Mouse (Mus musculus): Measurements from ENCODE around the gene Vmn1r193.
"Not testable (repeated sequence)": the region's sequence is repeated elsewhere in the genome, so short reads cannot be mapped to it uniquely, and the experiment has no call there.

The Vmn1r193 gene

GRCm38 (mm10) chr13:22223060-22223459, at the start of gene Vmn1r193:
Gene Vmn1r193 (minus strand): TSS chr13:22223160.
- DNase-seq (ENCODE audit: low spot score in 2 of 2) = not testable (repeated sequence)

GRCm38 (mm10) chr13:22271721-22272120, 48.8 kb upstream of the Vmn1r193 start:
- no peak for DNase-seq (ENCODE audit: low spot score in 2 of 2)

GRCm38 (mm10) chr13:22270222-22270621, 47.3 kb upstream of the Vmn1r193 start, which contains the start of gene Vmn1r195:
Gene Vmn1r195 (plus strand): TSS chr13:22270522.
- DNase-seq (ENCODE audit: low spot score in 2 of 2) = not testable (repeated sequence)

GRCm38 (mm10) chr13:22243915-22244314, 21.0 kb upstream of the Vmn1r193 start, which contains the start of gene Vmn1r194:
Gene Vmn1r194 (plus strand): TSS chr13:22244215.
- no peak for DNase-seq (ENCODE audit: low spot score in 2 of 2)

GRCm38 (mm10) chr13:22192756-22193155, 30.2 kb downstream of the Vmn1r193 start:
- not testable (repeated sequence) for DNase-seq (ENCODE audit: low spot score in 2 of 2)

GRCm38 (mm10) chr13:22191041-22191440, 31.9 kb downstream of the Vmn1r193 start, which contains the start of gene Vmn1r192:
Gene Vmn1r192 (minus strand): TSS chr13:22191141.
- no peak for DNase-seq (ENCODE audit: low spot score in 2 of 2)

GRCm38 (mm10) chr13:22190385-22190784, 32.6 kb downstream of the Vmn1r193 start:
- DNase-seq (ENCODE audit: low spot score in 2 of 2) = no peak

GRCm38 (mm10) chr13:22189313-22189712, 33.6 kb downstream of the Vmn1r193 start:
- no peak for DNase-seq (ENCODE audit: low spot score in 2 of 2)

- DNase-seq (ENCODE audit: low spot score in 2 of 2) = no peak
Observed at GRCm38 (mm10) chr13:22183869-22184268, 39.1 kb downstream of the Vmn1r193 start, which contains the start of gene Vmn1r191. Gene Vmn1r191 (minus strand): TSS chr13:22183969.

GRCm38 (mm10) chr13:22168416-22168815, 54.5 kb downstream of the Vmn1r193 start:
- DNase-seq (ENCODE audit: low spot score in 2 of 2) = no peak
